Mouse (Mus musculus) embryonic facial prominence, embryonic 12.5 days (tissue): ENCODE results near the gene Cnnm3. TPM values are rescaled to one million over a fixed set of nuclear protein-coding genes. Genes with fewer than 3 reads are reported as not detected.
A peak's percentile ranks its signal among the peaks of the same experiment; 100 is the strongest.

Source experiments
- ATAC-seq: fragments of 200-750 bp; cut with Nextera tagmentation; 2 replicates; pipeline ENCODE4 v1.8.0; 2017; ENCODE audit not compliant: insufficient number of reproducible peaks, insufficient read depth, low FRiP score, low TSS enrichment
- H3K27ac ChIP-seq: fragments of 300-500 bp; sonication (generic); 2 replicates; pipeline ENCODE4 v1.5.1; 2016; ENCODE audit warnings: mild to moderate bottlenecking
- H3K27me3 ChIP-seq: fragments of 300-500 bp; sonication (generic); 2 replicates; pipeline ENCODE4 v1.6.1; 2016; ENCODE audit warnings: mild to moderate bottlenecking, moderate library complexity
- H3K36me3 ChIP-seq: fragments of 300-500 bp; sonication (generic); 2 replicates; pipeline ENCODE4 v1.6.1; 2016; ENCODE audit warnings: mild to moderate bottlenecking
- H3K4me1 ChIP-seq: fragments of 300-500 bp; sonication (generic); 2 replicates; pipeline ENCODE4 v1.6.1; 2016
- H3K4me2 ChIP-seq: fragments of 300-500 bp; sonication (generic); replicated peaks from 2 replicates; pipeline ENCODE4 v1.6.1; 2016; ENCODE audit warnings: mild to moderate bottlenecking, moderate library complexity
- H3K4me3 ChIP-seq: fragments of 300-500 bp; sonication (generic); 2 replicates; pipeline ENCODE4 v1.5.1; 2016; ENCODE audit warnings: mild to moderate bottlenecking
- H3K9ac ChIP-seq: fragments of 300-500 bp; sonication (generic); 2 replicates; pipeline ENCODE4 v1.6.1; 2016; ENCODE audit warnings: mild to moderate bottlenecking, moderate library complexity
- H3K9me3 ChIP-seq: fragments of 300-500 bp; sonication (generic); 2 replicates; pipeline ENCODE4 v1.6.1; 2016; ENCODE audit warnings: mild to moderate bottlenecking, moderate library complexity
- WGBS: fragments of 180-500 bp; shearing (Covaris S2); methylation state at CpG from one replicate; pipeline ENCODE4 v1.1.7; 2016; 5-methylcytosine and 5-hydroxymethylcytosine counted together
- polyA plus RNA-seq: library from polyadenylated mRNA; unstranded; fragments of >200 nt; fragmentation: Nextera tagmentation; extraction: Ambion mirVana; gene quantifications from 2 replicates; pipeline ENCODE4 v1.2.1, GENCODE M21; 2016

Cnnm3 gene
- polyA plus RNA-seq, 1 experiment from 2014 or later: 4.3 TPM

DNA sequence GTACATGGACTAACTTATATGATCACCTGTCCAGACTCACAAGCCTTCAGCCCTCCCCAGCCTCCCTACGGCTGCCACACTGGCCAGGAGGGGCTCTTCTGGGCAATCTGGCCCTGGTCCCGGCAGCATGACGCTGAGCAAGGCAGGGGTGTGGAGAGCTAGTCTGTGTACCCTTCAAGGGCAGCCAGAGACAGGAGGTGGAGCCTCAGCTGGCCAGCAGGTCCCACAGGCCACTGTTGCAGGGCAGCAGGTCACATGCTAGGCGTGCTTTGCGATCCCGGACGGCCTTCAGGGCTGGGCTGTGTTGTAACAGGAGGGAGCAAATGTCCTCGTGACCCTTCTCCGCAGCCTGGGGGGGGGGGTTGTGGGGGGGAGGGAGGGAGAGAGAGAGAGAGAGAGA lies 27.5 kb downstream of the Cnnm3 start, which contains the start of gene Gm42417:
Gene Gm42417, minus strand, starts transcription at position 244 of the 400 bp plus-strand sequence.
- H3K27me3 ChIP-seq: no peaks in the 10 kb centered on the region
- no peaks in the 10 kb centered on the region for H3K4me1 ChIP-seq
- WGBS: 45% methylated on average over 8 of the region's 9 CpGs
- no peak within 1 kb of the TSS for H3K9ac ChIP-seq
- H3K4me2 ChIP-seq: no peak within 1 kb of the TSS
- no peak for ATAC-seq
- H3K36me3 ChIP-seq: peaks cover 39% of the 10 kb centered on the region
- H3K4me3 ChIP-seq: no peak within 1 kb of the TSS
- H3K9me3 ChIP-seq: no peaks in the 10 kb centered on the region
- no peak within 1 kb of the TSS for H3K27ac ChIP-seq

DNA sequence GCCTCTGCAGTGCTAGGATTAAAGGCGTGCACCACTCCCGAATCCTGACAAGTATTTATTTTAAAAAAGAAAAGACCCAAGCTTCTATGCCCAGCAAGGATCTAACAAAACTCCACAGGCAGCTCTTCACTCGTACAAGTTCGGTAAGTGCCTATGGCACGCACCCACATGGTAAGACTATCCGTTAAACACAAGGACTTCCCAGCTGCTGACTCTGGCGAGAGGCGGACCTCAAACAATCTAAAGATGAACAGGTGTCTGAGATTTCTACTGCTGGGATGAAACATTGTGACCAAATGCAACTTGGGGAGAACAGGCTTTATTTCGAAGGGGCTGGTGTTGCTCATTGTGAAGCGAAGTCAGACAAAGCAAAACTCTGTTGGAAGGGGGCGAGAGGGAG lies 28.5 kb downstream of the Cnnm3 start:
- no peak overlapping the region for H3K4me2 ChIP-seq
- no peak for ATAC-seq
- no peaks in the 10 kb centered on the region for H3K27me3 ChIP-seq
- H3K27ac ChIP-seq: no peak overlapping the region
- WGBS: 87% methylated on average over 11 of the region's 11 CpGs
- H3K9me3 ChIP-seq: no peaks in the 10 kb centered on the region
- H3K9ac ChIP-seq: no peak overlapping the region
- no peak overlapping the region for H3K4me3 ChIP-seq
- peaks cover 39% of the 10 kb centered on the region for H3K36me3 ChIP-seq
- no peaks in the 10 kb centered on the region for H3K4me1 ChIP-seq

DNA sequence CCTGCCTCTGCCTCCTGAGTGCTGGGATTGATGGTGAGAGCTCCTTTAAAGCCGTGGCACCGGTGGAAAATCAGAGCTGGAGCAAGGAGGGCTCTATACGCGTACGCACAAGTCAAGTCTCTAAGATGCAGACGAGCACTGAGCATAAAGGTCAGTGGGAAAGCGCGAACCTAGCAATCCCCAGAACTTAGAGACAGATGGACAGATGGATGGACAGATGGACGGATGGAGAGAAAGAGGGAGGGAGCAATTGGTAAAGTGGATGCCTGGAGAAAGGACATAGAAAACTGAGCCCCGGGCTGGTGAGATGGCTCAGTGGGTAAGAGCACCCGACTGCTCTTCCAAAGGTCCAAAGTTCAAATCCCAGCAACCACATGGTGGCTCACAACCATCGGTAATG lies 29.1 kb downstream of the Cnnm3 start:
- Histone ChIP-seq H3K27ac (no peak overlapping the region), H3K4me3 (no peak overlapping the region), H3K9me3 (no peaks in the 10 kb centered on the region), H3K27me3 (no peaks in the 10 kb centered on the region), H3K36me3 (peaks cover 39% of the 10 kb centered on the region), H3K9ac (no peak overlapping the region), H3K4me1 (peaks cover 4% of the 10 kb centered on the region; the same call in 1 of the 2 replicates), H3K4me2 (no peak overlapping the region)
- ATAC-seq: no peak
- WGBS: 92% methylated on average over 12 of the region's 12 CpGs

DNA sequence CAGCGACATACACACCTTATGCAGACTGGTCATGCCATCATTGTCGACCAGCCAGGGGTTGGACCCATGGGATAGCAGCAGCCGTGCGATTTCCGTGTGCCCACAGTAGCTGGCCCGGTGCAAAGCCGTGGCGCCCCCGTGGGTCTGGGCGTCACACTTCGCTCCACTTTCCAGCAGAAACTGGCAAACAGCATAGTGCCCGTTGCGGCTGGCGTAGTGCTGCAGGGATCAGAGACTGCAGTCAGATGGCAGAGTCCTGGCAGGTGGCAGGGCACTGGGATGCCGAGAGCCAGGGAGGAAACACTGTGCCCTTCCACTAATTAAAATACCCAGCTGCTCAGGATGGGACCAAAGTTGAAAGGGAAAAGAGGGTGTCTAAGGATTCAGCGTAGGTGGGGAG lies 30.2 kb downstream of the Cnnm3 start:
- Histone ChIP-seq H3K27me3 (no peaks in the 10 kb centered on the region), H3K4me1 (peaks cover 11% of the 10 kb centered on the region; the same call in 1 of the 2 replicates), H3K4me3 (no peak overlapping the region), H3K36me3 (peaks cover 34% of the 10 kb centered on the region), H3K9me3 (no peaks in the 10 kb centered on the region), H3K4me2 (no peak overlapping the region), H3K27ac (no peak overlapping the region), H3K9ac (no peak overlapping the region)
- 95% methylated on average over 16 of the region's 16 CpGs for WGBS
- no peak for ATAC-seq

DNA sequence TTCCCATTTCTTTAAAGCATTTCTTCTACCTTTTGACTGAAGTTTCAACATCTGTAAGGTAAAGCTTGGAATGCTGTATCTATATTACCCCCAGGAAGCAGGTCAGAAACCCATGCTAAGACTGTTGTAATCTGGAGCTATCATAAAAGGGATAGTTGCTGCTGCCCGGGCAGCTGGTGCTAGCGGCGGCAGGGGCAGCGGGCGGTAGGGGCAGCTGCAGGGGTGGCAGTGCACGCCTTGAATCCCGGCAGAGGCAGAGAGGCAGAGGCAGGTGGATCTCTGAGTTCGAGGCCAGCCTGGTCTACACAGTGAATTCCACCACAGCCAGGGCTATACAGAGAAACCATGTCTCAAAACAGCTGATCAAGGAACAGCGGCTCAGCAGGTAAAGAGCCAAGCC lies 31.3 kb downstream of the Cnnm3 start:
- Histone ChIP-seq H3K9ac (no peak overlapping the region), H3K9me3 (no peaks in the 10 kb centered on the region), H3K4me3 (no peak overlapping the region), H3K36me3 (peaks cover 34% of the 10 kb centered on the region), H3K4me2 (no peak overlapping the region), H3K4me1 (peaks cover 17% of the 10 kb centered on the region), H3K27ac (no peak overlapping the region), H3K27me3 (no peaks in the 10 kb centered on the region)
- WGBS: 91% methylated on average over 9 of the region's 9 CpGs
- ATAC-seq: no peak

DNA sequence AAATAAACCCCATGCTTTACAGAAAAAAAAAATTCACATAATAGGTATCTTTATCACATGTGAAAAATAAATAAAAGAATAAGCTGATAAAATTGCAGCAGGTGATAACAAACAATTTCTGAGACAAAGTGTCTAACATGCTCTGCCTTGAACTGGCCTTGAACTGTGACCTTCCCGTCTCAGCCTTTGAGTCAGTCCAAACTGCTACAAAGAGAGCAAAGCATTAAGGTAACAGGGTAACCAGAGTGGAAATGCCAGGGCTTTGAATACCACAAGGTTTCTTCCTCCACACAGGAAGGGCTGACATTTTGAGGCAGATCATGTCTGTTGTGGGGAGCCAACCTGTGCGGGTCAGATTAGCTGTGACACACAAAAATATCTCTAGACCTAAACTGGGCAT lies 33.7 kb downstream of the Cnnm3 start:
- no peak overlapping the region for H3K4me3 ChIP-seq
- H3K27ac ChIP-seq: no peak overlapping the region
- no peak overlapping the region for H3K4me2 ChIP-seq
- H3K27me3 ChIP-seq: no peaks in the 10 kb centered on the region
- peaks cover 39% of the 10 kb centered on the region for H3K4me1 ChIP-seq
- H3K9ac ChIP-seq: no peak overlapping the region
- peaks cover 34% of the 10 kb centered on the region for H3K36me3 ChIP-seq
- H3K9me3 ChIP-seq: no peaks in the 10 kb centered on the region
- ATAC-seq: no peak
- WGBS: 74% methylated on average over 2 of the region's 2 CpGs

DNA sequence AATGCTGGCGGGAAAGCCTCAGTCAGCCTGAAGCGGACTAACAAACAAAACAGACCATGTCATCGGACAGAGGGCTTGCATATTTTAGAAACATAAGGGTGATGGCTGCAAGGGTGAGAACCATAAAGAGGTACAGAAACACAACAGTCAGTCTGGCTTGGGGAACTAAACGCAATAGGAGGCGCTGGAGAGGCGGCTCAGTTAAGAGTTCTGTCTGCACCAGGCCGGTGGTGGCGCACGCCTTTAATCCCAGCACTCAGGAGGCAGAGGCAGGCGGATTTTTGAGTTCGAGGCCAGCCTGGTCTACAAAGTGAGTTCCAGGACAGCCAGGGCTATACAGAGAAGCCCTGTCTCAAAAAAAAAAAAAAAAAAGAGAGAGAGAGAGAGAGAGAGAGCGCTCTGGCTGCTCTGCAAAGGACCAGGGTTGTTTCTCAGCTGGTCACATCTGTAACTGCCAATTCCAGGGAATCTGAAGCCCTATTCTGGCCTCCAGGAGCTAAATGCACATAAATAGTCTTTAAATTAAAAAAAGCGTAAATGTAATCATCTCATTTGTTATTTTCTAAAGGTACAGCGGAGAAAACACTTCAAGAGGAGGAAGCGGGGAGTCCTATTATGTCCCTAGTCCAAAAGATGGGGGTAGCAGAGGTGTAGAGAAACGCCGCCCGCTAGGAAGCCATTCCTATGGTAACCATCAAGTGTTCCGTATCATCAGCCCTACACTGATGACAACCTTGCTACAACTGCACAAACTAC lies 34.4 kb downstream of the Cnnm3 start:
- Histone ChIP-seq H3K4me1 (peaks cover 39% of the 10 kb centered on the region), H3K9ac (peak overlapping the region; percentile 70; the same call in 1 of the 2 replicates), H3K9me3 (no peaks in the 10 kb centered on the region), H3K36me3 (peaks cover 36% of the 10 kb centered on the region), H3K27me3 (no peaks in the 10 kb centered on the region), H3K27ac (no peak overlapping the region), H3K4me3 (peak overlapping the region; percentile 68), H3K4me2 (peak overlapping the region; percentile 72)
- WGBS: 71% methylated on average over 19 of the region's 19 CpGs
- ATAC-seq: no peak

DNA sequence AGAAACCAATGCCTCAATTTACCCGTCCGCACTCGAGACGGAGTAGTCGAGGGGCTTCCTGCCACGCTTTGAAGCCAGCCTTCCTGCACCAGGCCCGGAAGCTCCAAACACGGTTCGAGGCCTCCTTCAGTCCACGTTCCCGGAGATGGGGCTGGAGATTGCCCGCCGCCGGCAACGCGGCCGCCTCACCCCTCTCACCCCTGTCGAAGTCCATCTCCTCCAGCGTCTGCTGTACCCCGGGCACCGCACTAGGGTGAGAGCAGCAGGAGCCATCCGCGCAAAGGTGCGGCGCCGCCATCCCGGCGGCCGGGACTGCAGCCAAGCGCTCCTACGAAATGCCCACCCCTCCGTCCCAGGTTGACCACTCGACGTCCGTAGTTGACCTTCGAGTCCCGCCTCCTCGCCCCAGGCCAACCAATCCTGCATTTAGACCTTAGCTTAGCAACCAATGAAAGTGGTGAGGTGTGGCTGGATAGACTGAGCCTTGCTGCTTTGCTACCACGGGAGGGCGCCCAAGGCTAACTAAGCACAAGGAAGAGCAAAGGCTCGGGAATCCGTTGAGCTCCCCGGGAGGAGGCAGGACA lies 35.3 kb downstream of the Cnnm3 start, which contains the start of gene Ankrd39:
Gene Ankrd39, minus strand, starts transcription at position 558 of the 584 bp plus-strand sequence.
- Histone ChIP-seq H3K4me2 (peak within 1 kb of the TSS; percentile 72), H3K4me3 (peak within 1 kb of the TSS; percentile 68), H3K27me3 (no peaks in the 10 kb centered on the region), H3K9me3 (no peaks in the 10 kb centered on the region), H3K4me1 (peaks cover 39% of the 10 kb centered on the region), H3K9ac (peak within 1 kb of the TSS; percentile 70), H3K36me3 (peaks cover 36% of the 10 kb centered on the region), H3K27ac (peak within 1 kb of the TSS; percentile 80)
- under 1% methylated on average over 43 of the region's 43 CpGs for WGBS
- ATAC-seq: peak; percentile 95

DNA sequence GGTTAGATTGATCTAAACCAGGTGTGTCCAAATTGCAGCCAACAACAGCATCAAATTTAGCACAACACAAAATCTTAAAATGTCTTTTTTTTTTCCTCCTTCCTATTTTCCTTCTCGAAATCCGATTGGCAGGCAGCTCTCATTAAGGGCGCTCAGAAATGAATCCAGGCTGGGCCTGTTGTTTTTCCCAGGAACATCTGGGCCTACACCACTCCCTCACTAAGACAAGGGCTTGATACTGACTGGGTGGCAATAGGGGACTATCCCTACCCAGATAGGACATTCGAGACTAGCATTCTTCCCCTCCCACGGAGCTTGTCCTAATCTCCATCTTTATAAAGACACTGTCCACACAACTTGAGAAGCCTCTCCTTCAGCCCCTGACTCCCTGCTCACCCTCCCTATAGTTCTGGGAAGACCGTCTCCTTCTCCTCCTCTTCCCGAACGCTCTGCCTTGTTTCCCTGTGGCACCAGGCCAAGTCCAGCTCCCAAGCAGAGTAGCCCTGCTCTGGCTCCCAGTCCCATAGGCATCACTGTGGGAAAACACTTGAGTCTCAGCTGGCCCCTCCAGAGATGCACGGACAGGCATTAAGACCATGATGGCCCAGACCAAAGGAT lies 36.4 kb downstream of the Cnnm3 start:
- 27% methylated on average over 9 of the region's 9 CpGs for WGBS
- Histone ChIP-seq H3K36me3 (peaks cover 46% of the 10 kb centered on the region), H3K27ac (peak overlapping the region; percentile 74), H3K9me3 (no peaks in the 10 kb centered on the region), H3K4me2 (no peak overlapping the region), H3K27me3 (no peaks in the 10 kb centered on the region), H3K9ac (no peak overlapping the region), H3K4me3 (no peak overlapping the region), H3K4me1 (peaks cover 39% of the 10 kb centered on the region)
- no peak for ATAC-seq

DNA sequence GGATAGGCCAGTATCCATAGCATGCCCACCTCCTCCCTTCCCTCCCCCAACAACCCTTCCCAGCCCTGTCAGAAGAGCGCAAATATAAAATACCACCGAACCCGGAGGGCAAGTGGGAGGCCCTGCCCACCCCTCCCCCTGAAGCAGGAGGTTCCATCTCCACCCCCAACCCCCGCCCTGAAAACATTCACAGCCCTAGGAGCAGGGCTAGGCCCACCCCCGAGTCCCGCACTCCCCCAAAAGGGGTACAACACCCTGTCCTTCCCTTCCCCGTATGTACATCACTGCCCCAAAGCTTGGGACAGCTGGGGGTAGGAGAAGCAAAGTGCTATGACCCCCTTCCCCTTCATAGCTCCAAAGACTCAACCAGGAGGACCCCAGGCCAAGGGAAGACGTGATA lies 37.1 kb downstream of the Cnnm3 start:
- Histone ChIP-seq H3K4me2 (0 out of 2 replicates have a peak overlapping the region, but pooled peaks have one; percentile 9), H3K36me3 (peaks cover 52% of the 10 kb centered on the region), H3K27me3 (no peaks in the 10 kb centered on the region), H3K9me3 (no peaks in the 10 kb centered on the region), H3K27ac (peak overlapping the region; percentile 74; the same call in 1 of the 2 replicates), H3K4me1 (peaks cover 39% of the 10 kb centered on the region), H3K4me3 (no peak overlapping the region), H3K9ac (0 out of 2 replicates have a peak overlapping the region, but pooled peaks have one; percentile 19)
- ATAC-seq: no peak
- 45% methylated on average over 7 of the region's 8 CpGs for WGBS

DNA sequence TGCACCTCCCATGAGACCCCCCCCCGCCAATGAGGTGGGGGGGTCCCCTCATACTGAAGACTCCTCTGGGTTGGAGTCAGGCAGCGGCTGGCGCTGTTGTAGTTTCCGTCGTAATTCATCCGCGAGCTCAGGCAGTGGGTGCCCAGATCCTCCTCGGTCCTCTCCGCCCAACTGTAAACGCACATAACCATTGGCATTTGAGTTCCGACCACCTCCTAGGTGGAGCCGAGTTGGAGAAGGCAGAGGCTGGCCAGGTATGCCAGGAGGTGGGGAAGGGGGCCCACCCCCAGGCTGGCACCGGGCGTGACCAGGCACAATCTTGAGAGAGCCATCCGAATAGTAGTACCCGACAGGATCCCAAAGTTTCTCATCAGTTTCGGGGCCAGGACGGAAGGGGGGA lies 37.8 kb downstream of the Cnnm3 start:
- 0 out of 2 replicates have a peak overlapping the region, but pooled peaks have one; percentile 9 for H3K4me2 ChIP-seq
- 86% methylated on average over 18 of the region's 18 CpGs for WGBS
- H3K9ac ChIP-seq: peak overlapping the region; percentile 24; the same call in 1 of the 2 replicates
- no peak for ATAC-seq
- peaks cover 60% of the 10 kb centered on the region for H3K36me3 ChIP-seq
- peak overlapping the region; percentile 74; the same call in 1 of the 2 replicates for H3K27ac ChIP-seq
- no peaks in the 10 kb centered on the region for H3K9me3 ChIP-seq
- no peaks in the 10 kb centered on the region for H3K27me3 ChIP-seq
- no peak overlapping the region for H3K4me3 ChIP-seq
- H3K4me1 ChIP-seq: peaks cover 45% of the 10 kb centered on the region
